Mouse (Mus musculus) ES-Bruce4 (cell line): ENCODE data around the gene Slc35e4.

Source experiments
- CTCF ChIP-seq: IDR thresholded peaks from one replicate; pipeline ENCODE4 v1.8.1; 2011; ENCODE audit warnings: low read depth, low read length
- EP300 ChIP-seq: IDR thresholded peaks from 2 replicates; pipeline ENCODE4 v1.6.1; 2011; ENCODE audit warnings: low read depth, low read length; ENCODE audit not compliant: insufficient read depth
- POLR2A ChIP-seq: IDR thresholded peaks from one replicate; pipeline ENCODE4 v1.8.1; 2011; ENCODE audit warnings: low read length; ENCODE audit not compliant: insufficient read depth

- no peak for TF ChIP-seq EP300
- peak; percentile 59 for TF ChIP-seq CTCF
- no peak for TF ChIP-seq POLR2A
These were observed 34.6 kb downstream of the Slc35e4 start for GRCm38 (mm10) chr11:3879836-3880235.
